Mouse (Mus musculus): ENCODE results near the gene Dand5.

GRCm38 (mm10) chr8:84815547-84815946 lies 7.1 kb downstream of the Dand5 start:
- TF ChIP-seq CTCF (IDR thresholded peaks at IDR 0.05; ENCODE audit: low read depth, low read length), result peak; percentile 98
- TF ChIP-seq TAL1 (conservative IDR thresholded peaks at IDR 0.05; ENCODE audit: low read depth, low read length), result no peak
- no peak for TF ChIP-seq POLR2AphosphoS5 (IDR thresholded peaks at IDR 0.05; ENCODE audit: insufficient replicate concordance, low read depth, low read length)
- TF ChIP-seq GATA1 (IDR thresholded peaks at IDR 0.05; ENCODE audit: borderline replicate concordance, low read length), result no peak
- no peak for TF ChIP-seq GATA2 (IDR thresholded peaks at IDR 0.05; ENCODE audit: borderline replicate concordance, low read depth, low read length)

Data from G1E (cell line).